14 mouse cellular contexts compared by ENCODE assay signal in the genomic region with DNA sequence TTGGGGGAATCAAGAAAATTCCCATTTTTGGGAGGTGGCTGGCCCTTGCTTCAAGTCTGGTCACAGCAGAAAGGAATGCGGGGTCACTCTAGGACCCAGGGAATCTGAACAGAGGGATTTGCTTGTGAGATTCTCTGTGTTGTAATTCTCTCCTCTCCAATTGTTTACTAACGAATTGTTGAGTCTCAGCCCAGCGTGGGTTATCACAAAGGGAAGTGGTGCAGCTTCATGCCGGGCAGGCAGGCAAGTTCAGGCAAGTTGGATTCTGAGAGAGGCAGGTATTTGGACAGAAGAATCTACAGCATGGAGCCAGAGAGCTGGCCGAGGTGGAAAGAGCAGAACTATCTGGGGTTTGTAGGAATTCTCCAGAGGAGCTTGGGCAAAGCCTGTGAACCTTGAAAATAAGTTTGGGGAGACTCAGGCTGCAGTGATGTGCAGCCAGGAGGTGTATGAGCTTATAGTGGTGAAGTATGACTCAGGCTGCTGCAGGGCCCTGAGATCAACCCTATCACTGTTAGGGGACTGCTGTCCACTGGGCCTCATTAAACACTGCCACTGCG. TPM values are rescaled to one million over a fixed set of nuclear protein-coding genes. Genes with fewer than 3 reads are reported as not detected.
DNase-seq lines count a peak whose midpoint lies in the region; ATAC-seq and TF ChIP-seq lines count a peak whose summit lies in the region.
"Had no signal": no experiment of that assay in that cellular context is flagged by ENCODE, and none has a peak within 500 bp of the region (broad histone marks: within the 10 kb centered on the region; RNA-seq: fewer than 3 reads in every experiment).

No protein-coding gene starts in this region.

- no peak for TF ChIP-seq CTCF in left cerebral cortex, adult 2 months (IDR thresholded peaks at IDR 0.05)

- WGBS in forebrain, embryonic 12.5 days, result 37% methylated on average over 6 of the region's 6 CpGs
- 39% methylated on average over 6 of the region's 6 CpGs for WGBS in forebrain, embryonic 14.5 days
- WGBS in lung, embryonic 16.5 days, result 37% methylated on average over 6 of the region's 6 CpGs
- WGBS in embryonic facial prominence, embryonic 14.5 days, result 45% methylated on average over 6 of the region's 6 CpGs
- WGBS in stomach, embryonic 15.5 days, result 33% methylated on average over 6 of the region's 6 CpGs

- H3K4me1 ChIP-seq in forebrain, embryonic 12.5 days, result peaks cover 15% of the 10 kb centered on the region; the same call in 1 of the 2 replicates
- no peaks in the 10 kb centered on the region for H3K4me1 ChIP-seq in forebrain, embryonic 14.5 days (ENCODE audit: control insufficient read depth, insufficient read depth, low read length)
- peaks cover 29% of the 10 kb centered on the region for H3K4me1 ChIP-seq in lung, embryonic 16.5 days (replicated peaks; ENCODE audit: control insufficient read depth, insufficient read depth, low read length)
- H3K4me1 ChIP-seq in embryonic facial prominence, embryonic 14.5 days (ENCODE audit: control insufficient read depth, insufficient read depth, low read length), result peaks cover 3% of the 10 kb centered on the region; the same call in 1 of the 2 replicates
- peaks cover 5% of the 10 kb centered on the region for H3K4me1 ChIP-seq in stomach, embryonic 15.5 days
- H3K4me1 ChIP-seq: limb, embryonic 13.5 days; neural tube, embryonic 15.5 days had no signal

- no peak for ATAC-seq in forebrain, embryonic 12.5 days (ENCODE audit: low FRiP score)
- no peak for ATAC-seq in forebrain, embryonic 14.5 days
- no peak for ATAC-seq in lung, embryonic 16.5 days (ENCODE audit: low read depth)
- ATAC-seq in embryonic facial prominence, embryonic 14.5 days (ENCODE audit: low read depth), result no peak
- ATAC-seq in stomach, embryonic 15.5 days (ENCODE audit: insufficient read depth, low FRiP score, low read depth), result no peak

- H3K36me3 ChIP-seq in forebrain, embryonic 12.5 days (replicated peaks), result no peaks in the 10 kb centered on the region
- no peaks in the 10 kb centered on the region for H3K36me3 ChIP-seq in forebrain, embryonic 14.5 days (ENCODE audit: control insufficient read depth, insufficient read depth, low read length)
- no peaks in the 10 kb centered on the region for H3K36me3 ChIP-seq in lung, embryonic 16.5 days (ENCODE audit: control insufficient read depth, insufficient read depth, low read length)
- no peaks in the 10 kb centered on the region for H3K36me3 ChIP-seq in embryonic facial prominence, embryonic 14.5 days (ENCODE audit: control insufficient read depth, insufficient read depth, low read length)
- H3K36me3 ChIP-seq in stomach, embryonic 15.5 days, result no peaks in the 10 kb centered on the region
- H3K36me3 ChIP-seq: limb, embryonic 13.5 days; neural tube, embryonic 15.5 days had no signal

- H3K4me3 ChIP-seq in forebrain, embryonic 12.5 days (replicated peaks), result no peak overlapping the region
- no peak overlapping the region for H3K4me3 ChIP-seq in forebrain, embryonic 14.5 days (ENCODE audit: low read depth, low read length)
- no peak overlapping the region for H3K4me3 ChIP-seq in lung, embryonic 16.5 days (ENCODE audit: low read length)
- H3K4me3 ChIP-seq in embryonic facial prominence, embryonic 14.5 days (ENCODE audit: low read depth, low read length), result no peak overlapping the region
- no peak overlapping the region for H3K4me3 ChIP-seq in stomach, embryonic 15.5 days (replicated peaks)
- no peak overlapping the region for H3K4me3 ChIP-seq in left cerebral cortex, adult 2 months
- H3K4me3 ChIP-seq: limb, embryonic 13.5 days; neural tube, embryonic 15.5 days had no signal

- no peaks in the 10 kb centered on the region for H3K9me3 ChIP-seq in forebrain, embryonic 12.5 days
- H3K9me3 ChIP-seq in forebrain, embryonic 14.5 days (replicated peaks; ENCODE audit: control insufficient read depth, low read length), result no peaks in the 10 kb centered on the region
- H3K9me3 ChIP-seq in lung, embryonic 16.5 days (ENCODE audit: control insufficient read depth, low read length), result no peaks in the 10 kb centered on the region
- H3K9me3 ChIP-seq in embryonic facial prominence, embryonic 14.5 days (ENCODE audit: control insufficient read depth, low read length), result no peaks in the 10 kb centered on the region
- H3K9me3 ChIP-seq in stomach, embryonic 15.5 days, result no peaks in the 10 kb centered on the region
- H3K9me3 ChIP-seq: limb, embryonic 13.5 days; neural tube, embryonic 15.5 days had no signal

- DNase-seq in forebrain, embryonic 14.5 days (ENCODE audit: low spot score), result no peak
- DNase-seq in lung, postnatal 25 days (ENCODE audit: low spot score), result no peak
- peak; percentile 47 for DNase-seq in embryonic facial prominence, embryonic 14.5 days (ENCODE audit: low spot score)
- no peak for DNase-seq in ovary, postnatal 10 days (ENCODE audit: low spot score)
- no peak for DNase-seq in left cerebral cortex, adult 2 months (ENCODE audit: extremely low spot score in 1 of 2, low spot score in 2 of 2)
- DNase-seq: cerebellum, adult 11 months; heart, postnatal 14 days; kidney, postnatal 25 days; thymus, postnatal 14 days had no signal

- intact Hi-C loops in left cerebral cortex, adult 2 months (cut with DNase I), result no loop called here

- H3K4me2 ChIP-seq in forebrain, embryonic 12.5 days, result no peak overlapping the region
- no peak overlapping the region for H3K4me2 ChIP-seq in forebrain, embryonic 14.5 days (ENCODE audit: low read length)
- no peak overlapping the region for H3K4me2 ChIP-seq in lung, embryonic 16.5 days (ENCODE audit: low read depth, low read length)
- H3K4me2 ChIP-seq in embryonic facial prominence, embryonic 14.5 days (ENCODE audit: low read depth, low read length), result no peak overlapping the region
- no peak overlapping the region for H3K4me2 ChIP-seq in stomach, embryonic 15.5 days
- H3K4me2 ChIP-seq: limb, embryonic 13.5 days; neural tube, embryonic 15.5 days had no signal

- H3K9ac ChIP-seq in forebrain, embryonic 12.5 days, result no peak overlapping the region
- H3K9ac ChIP-seq in forebrain, embryonic 14.5 days (ENCODE audit: low read length), result no peak overlapping the region
- no peak overlapping the region for H3K9ac ChIP-seq in lung, embryonic 16.5 days (ENCODE audit: low read length)
- no peak overlapping the region for H3K9ac ChIP-seq in embryonic facial prominence, embryonic 14.5 days (ENCODE audit: low read depth, low read length)
- H3K9ac ChIP-seq in stomach, embryonic 15.5 days, result no peak overlapping the region
- H3K9ac ChIP-seq: limb, embryonic 13.5 days; neural tube, embryonic 15.5 days had no signal

- 0 out of 2 replicates have a peak overlapping the region, but pooled peaks have one; percentile 13 for H3K27ac ChIP-seq in forebrain, embryonic 12.5 days
- no peak overlapping the region for H3K27ac ChIP-seq in forebrain, embryonic 14.5 days (ENCODE audit: low read depth, low read length)
- peak overlapping the region; percentile 53 for H3K27ac ChIP-seq in lung, embryonic 16.5 days (ENCODE audit: low read length)
- no peak overlapping the region for H3K27ac ChIP-seq in embryonic facial prominence, embryonic 14.5 days (replicated peaks; ENCODE audit: low read depth, low read length)
- H3K27ac ChIP-seq in stomach, embryonic 15.5 days, result peak overlapping the region; percentile 68; the same call in 1 of the 2 replicates
- H3K27ac ChIP-seq in left cerebral cortex, adult 2 months, result no peak overlapping the region
- H3K27ac ChIP-seq: limb, embryonic 13.5 days; neural tube, embryonic 15.5 days had no signal

- H3K27me3 ChIP-seq in forebrain, embryonic 12.5 days, result 0 out of 2 replicates have a peak, but pooled peaks cover 4% of the 10 kb centered on the region
- no peaks in the 10 kb centered on the region for H3K27me3 ChIP-seq in forebrain, embryonic 14.5 days (replicated peaks; ENCODE audit: control insufficient read depth, insufficient read depth, low read length)
- H3K27me3 ChIP-seq in lung, embryonic 16.5 days (ENCODE audit: control insufficient read depth, insufficient read depth, low read depth, low read length), result no peaks in the 10 kb centered on the region
- no peaks in the 10 kb centered on the region for H3K27me3 ChIP-seq in embryonic facial prominence, embryonic 14.5 days (replicated peaks; ENCODE audit: control insufficient read depth, insufficient read depth, low read length)
- H3K27me3 ChIP-seq in stomach, embryonic 15.5 days (replicated peaks), result no peaks in the 10 kb centered on the region
- H3K27me3 ChIP-seq: limb, embryonic 13.5 days; neural tube, embryonic 15.5 days had no signal

RNA-seq across cellular contexts. Expression of a gene that starts 43.7 kb away (rescaled TPM):
- 3.0 and 3.1 TPM in 2 replicates for polyA plus RNA-seq in forebrain, embryonic 12.5 days (2016; fragmentation: Nextera tagmentation; extraction: Ambion mirVana)
- 1.6 and 1.8 TPM in 2 replicates for polyA plus RNA-seq in forebrain, embryonic 14.5 days (2014; fragmentation: Nextera tagmentation; extraction: Ambion mirVana)
- polyA plus RNA-seq in lung, embryonic 16.5 days (2015; fragmentation: Nextera tagmentation; extraction: Ambion mirVana), result 6.4 and 8.2 TPM in 2 replicates
- polyA plus RNA-seq in embryonic facial prominence, embryonic 14.5 days (2014; fragmentation: Nextera tagmentation; extraction: Ambion mirVana), result 3.8 TPM in 2 replicates
- 3.3 and 4.4 TPM in 2 replicates for polyA plus RNA-seq in stomach, embryonic 15.5 days (2015; fragmentation: Nextera tagmentation; extraction: Ambion mirVana)
- total RNA-seq in left cerebral cortex, adult 2 months (2021), result 1 to 10 TPM; 2.8 to 3.4 TPM

RNA-seq across cellular contexts. Expression of a gene that starts 56.5 kb away (rescaled TPM):
- 62.2 and 63.3 TPM in 2 replicates for polyA plus RNA-seq in forebrain, embryonic 12.5 days (2016; fragmentation: Nextera tagmentation; extraction: Ambion mirVana)
- polyA plus RNA-seq in forebrain, embryonic 14.5 days (2014; fragmentation: Nextera tagmentation; extraction: Ambion mirVana), result 44.0 and 60.8 TPM in 2 replicates
- polyA plus RNA-seq in lung, embryonic 16.5 days (2015; fragmentation: Nextera tagmentation; extraction: Ambion mirVana), result 37.0 and 37.9 TPM in 2 replicates
- 24.8 and 24.9 TPM in 2 replicates for polyA plus RNA-seq in embryonic facial prominence, embryonic 14.5 days (2014; fragmentation: Nextera tagmentation; extraction: Ambion mirVana)
- polyA plus RNA-seq in stomach, embryonic 15.5 days (2015; fragmentation: Nextera tagmentation; extraction: Ambion mirVana), result 29.2 and 32.6 TPM in 2 replicates
- 10 to 100 TPM; 54.7 to 55.2 TPM for total RNA-seq in left cerebral cortex, adult 2 months (2021)

Comparison
In these comparisons a context has a peak if more than half of its experiments do, and no peak if none do; other contexts are left out.
1. H3K27ac ChIP-seq: peak in forebrain, embryonic 12.5 days (single experiment), lung, embryonic 16.5 days (single experiment) and stomach, embryonic 15.5 days (single experiment); none in forebrain, embryonic 14.5 days (single experiment), embryonic facial prominence, embryonic 14.5 days (single experiment) and left cerebral cortex, adult 2 months (single experiment).